Mouse (Mus musculus) thymus, adult 2 months (tissue): Measurements from ENCODE around the gene Ppp4r1.

Experiments
- CTCF ChIP-seq: fragments of 200-500 bp; IDR thresholded peaks from 2 replicates; pipeline ENCODE4 v1.5.1; 2012; ENCODE audit warnings: mild to moderate bottlenecking, control low read depth, low read length, moderate library complexity, borderline replicate concordance; ENCODE audit not compliant: control insufficient read depth, poor library complexity, insufficient read depth; ENCODE audit errors: extremely low read depth
- POLR2A ChIP-seq: fragments of 200-500 bp; IDR thresholded peaks from 2 replicates; pipeline ENCODE4 v1.6.1; 2012; ENCODE audit warnings: mild to moderate bottlenecking, low read length, control low read depth, moderate library complexity; ENCODE audit not compliant: control insufficient read depth, poor library complexity, insufficient read depth; ENCODE audit errors: extremely low read depth

DNA sequence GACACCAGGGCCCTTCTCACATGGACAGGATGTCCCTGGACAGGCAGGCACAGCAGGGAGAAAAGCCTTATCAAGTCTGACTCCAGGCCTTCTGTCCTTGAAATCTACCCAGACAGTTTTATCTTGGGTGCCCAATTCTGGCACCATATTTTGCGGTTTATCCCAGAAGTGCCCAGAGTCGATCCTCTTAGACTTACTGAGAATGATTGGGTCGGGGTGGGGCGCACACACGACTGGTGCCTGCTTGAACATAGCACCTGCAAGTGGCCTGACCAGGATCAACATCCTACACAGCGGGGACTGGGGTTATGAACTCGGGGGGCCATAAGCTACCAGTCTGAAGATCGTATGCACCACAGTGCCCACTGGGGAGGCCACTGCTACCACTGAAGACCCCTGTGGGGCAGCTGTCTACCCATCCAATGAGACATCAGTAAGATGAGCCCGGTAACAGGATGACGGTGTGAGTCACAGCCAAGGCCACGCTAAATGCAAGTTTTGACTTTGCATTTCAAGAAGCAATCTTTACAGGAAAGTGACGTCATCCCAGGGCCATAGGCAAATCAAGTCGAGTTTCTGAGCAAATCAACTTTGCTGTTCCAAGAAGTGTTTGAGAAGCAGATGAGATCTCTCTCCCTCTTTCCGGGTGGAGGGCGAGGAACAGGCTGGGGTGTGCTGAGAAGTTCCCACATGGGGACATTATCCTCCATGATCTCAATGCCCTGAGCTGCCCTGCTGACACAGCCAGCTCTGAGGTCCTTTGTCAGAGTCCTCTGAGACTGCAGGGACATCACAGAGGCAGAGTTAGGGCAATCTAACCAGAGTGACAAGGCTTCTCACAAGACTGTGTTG, 42.3 kb upstream of the Ppp4r1 start:
- TF ChIP-seq CTCF, result no peak
- no peak for TF ChIP-seq POLR2A
